Mouse (Mus musculus) ES-E14 (cell line): Measurements from ENCODE around the gene Rbm25. TPM values are rescaled to one million over a fixed set of nuclear protein-coding genes. Genes with fewer than 3 reads are reported as not detected.

ENCODE experiments used
- DNase-seq: peaks from one replicate; pipeline ENCODE4 v3.0.0-alpha.2; 2013; ENCODE audit warnings: low read depth, low spot score
- H3K27ac ChIP-seq: 2 replicates; pipeline ENCODE4 v1.5.1; 2012; ENCODE audit warnings: low read depth, mild to moderate bottlenecking, low read length, moderate library complexity, mixed read lengths; ENCODE audit not compliant: poor library complexity, insufficient read depth, severe bottlenecking
- H3K36me3 ChIP-seq: 2 replicates; pipeline ENCODE4 v1.6.1; 2012; ENCODE audit warnings: mild to moderate bottlenecking, low read length, moderate library complexity, mixed read lengths; ENCODE audit not compliant: control insufficient read depth, poor library complexity, insufficient read depth, severe bottlenecking
- H3K4me1 ChIP-seq, 2 experiments: fragments of 150-350 bp in 1 of 2; sonication (generic) in 1 of 2; 2 replicates each; pipeline ENCODE4 v1.6.1; 2012; ENCODE audit warnings: low read length in 2 of 2, mild to moderate bottlenecking in 1 of 2, mixed read lengths in 1 of 2; ENCODE audit not compliant: control insufficient read depth in 2 of 2, insufficient read depth in 2 of 2, poor library complexity in 1 of 2
- H3K4me3 ChIP-seq, 2 experiments: fragments of 150-350 bp in 1 of 2; sonication (generic) in 1 of 2; 2 replicates each; pipeline ENCODE4 v1.5.1; 2012; ENCODE audit warnings: low read length in 2 of 2, low read depth in 1 of 2, mild to moderate bottlenecking in 1 of 2, mixed read lengths in 1 of 2; ENCODE audit not compliant: insufficient read depth in 1 of 2, poor library complexity in 1 of 2, severe bottlenecking in 1 of 2
- H3K9ac ChIP-seq: 2 replicates; pipeline ENCODE4 v1.6.1; 2012; ENCODE audit warnings: low read depth, mild to moderate bottlenecking, low read length, mixed read lengths; ENCODE audit not compliant: poor library complexity, insufficient read depth, severe bottlenecking
- H3K9me3 ChIP-seq: fragments of 150-350 bp; sonication (generic); 2 replicates; pipeline ENCODE4 v1.6.1; 2012; ENCODE audit warnings: low read depth, mild to moderate bottlenecking, low read length; ENCODE audit not compliant: control insufficient read depth, insufficient read depth
- CHD2 ChIP-seq: IDR thresholded peaks from 2 replicates; pipeline ENCODE4 v1.6.1; 2014; ENCODE audit warnings: mild to moderate bottlenecking, low read depth, low read length, inconsistent platforms
- HCFC1 ChIP-seq: IDR thresholded peaks from 2 replicates; pipeline ENCODE4 v1.6.1; 2012; ENCODE audit warnings: low read length, inconsistent platforms, borderline replicate concordance; ENCODE audit not compliant: insufficient read depth
- MAFK ChIP-seq: IDR thresholded peaks from 2 replicates; pipeline ENCODE4 v1.6.1; 2014; ENCODE audit warnings: mild to moderate bottlenecking, low read depth, low read length, inconsistent platforms; ENCODE audit not compliant: insufficient read depth
- ZC3H11A ChIP-seq: IDR thresholded peaks from 2 replicates; pipeline ENCODE4 v1.6.1; 2012; ENCODE audit warnings: low read depth, mild to moderate bottlenecking, inconsistent platforms, low read length, borderline replicate concordance
- ZNF384 ChIP-seq: IDR thresholded peaks from 2 replicates; pipeline ENCODE4 v1.6.1; 2012; ENCODE audit warnings: low read depth, low read length, inconsistent platforms
- in situ Hi-C, 2 experiments: fragments of 600-800 bp; cut with MboI; formaldehyde crosslinking; loops; one replicate each; pipeline ENCODE4 v1.15.1; 2025; ENCODE audit warnings: low sequenced_read_pairs in 2 of 2, inconsistent platforms in 1 of 2; ENCODE audit not compliant: unreplicated experiment in 2 of 2
- total RNA-seq: library from RNA; depleted of rRNA; stranded (reverse); fragments of 300-350 nt; gene quantifications from 2 replicates; pipeline ENCODE4 v1.2.3, GENCODE M21; 2012

The Rbm25 gene
- total RNA-seq, 1 experiment: 146 TPM

GRCm38 (mm10) chr12:83594454-83595040 lies 36.5 kb upstream of the Rbm25 start:
- Histone ChIP-seq H3K9ac (no peak overlapping the region), H3K9me3 (no peaks in the 10 kb centered on the region), H3K4me3 (no peak overlapping the region), H3K4me1 (peaks cover 6 to 7% of the 10 kb centered on the region in 2 experiments; a peak in 2 of 4 replicates), H3K27ac (no peak overlapping the region), H3K36me3 (peaks cover 18% of the 10 kb centered on the region)
- no peak for TF ChIP-seq HCFC1
- no peak for TF ChIP-seq ZNF384
- TF ChIP-seq CHD2: no peak
- no peak for TF ChIP-seq ZC3H11A
- TF ChIP-seq MAFK: no peak
- in situ Hi-C loops: no loop called here
- no peak for DNase-seq

- in situ Hi-C loops: no loop called here
- DNase-seq: no peak
- TF ChIP-seq HCFC1: no peak
- no peak for TF ChIP-seq CHD2
- TF ChIP-seq ZC3H11A: no peak
- no peak for TF ChIP-seq MAFK
- TF ChIP-seq ZNF384: no peak
- no peaks in the 10 kb centered on the region for H3K9me3 ChIP-seq
- H3K9ac ChIP-seq: peak overlapping the region; percentile 93
- H3K4me1 ChIP-seq: peaks cover 7% of the 10 kb centered on the region in 2 experiments; a peak in 3 of 4 replicates
- peaks cover 16% of the 10 kb centered on the region for H3K36me3 ChIP-seq
- peak overlapping the region; percentile 78 to 98 for H3K4me3 ChIP-seq
- H3K27ac ChIP-seq: peak overlapping the region; percentile 84
Measured at GRCm38 (mm10) chr12:83596191-83596954, 34.7 kb upstream of the Rbm25 start.

GRCm38 (mm10) chr12:83597025-83597501 lies 34.0 kb upstream of the Rbm25 start, which contains the start of gene Zfyve1:
Gene Zfyve1 (minus strand): TSS chr12:83597222.
- DNase-seq: peak; percentile 96
- no peaks in the 10 kb centered on the region for H3K9me3 ChIP-seq
- TF ChIP-seq ZC3H11A (no peak), CHD2 (no peak), ZNF384 (no peak), HCFC1 (peak; percentile 100), MAFK (no peak)
- H3K36me3 ChIP-seq: peaks cover 18% of the 10 kb centered on the region
- in situ Hi-C loops: no loop called here
- H3K4me1 ChIP-seq: peaks cover 6 to 7% of the 10 kb centered on the region in 2 experiments; a peak in 2 of 4 replicates
- peak within 1 kb of the TSS; percentile 84 for H3K27ac ChIP-seq
- H3K4me3 ChIP-seq: peak within 1 kb of the TSS; percentile 78 to 98
- H3K9ac ChIP-seq: peak within 1 kb of the TSS; percentile 93

DNA sequence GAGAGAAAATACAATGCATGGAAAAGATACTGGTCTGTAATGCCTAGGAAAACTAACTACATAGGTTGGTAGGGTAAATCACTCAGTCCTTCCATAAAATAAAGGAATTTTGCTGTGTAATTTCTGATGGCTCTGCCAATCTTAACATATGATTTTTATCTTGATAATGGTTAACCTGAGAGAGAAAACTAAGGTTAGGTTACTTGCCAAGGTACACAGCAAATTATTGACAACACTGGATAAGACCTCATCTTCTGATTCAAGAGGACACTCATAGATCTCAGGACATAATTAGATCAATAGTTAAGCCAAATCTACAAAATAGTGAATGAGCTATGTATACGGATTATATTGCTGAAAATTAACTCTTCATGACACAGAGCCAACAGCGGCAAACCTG lies 33.2 kb upstream of the Rbm25 start:
- Histone ChIP-seq H3K9ac (no peak overlapping the region), H3K4me1 (peaks cover 7% of the 10 kb centered on the region in 2 experiments; a peak in 2 of 4 replicates), H3K36me3 (peaks cover 16% of the 10 kb centered on the region), H3K4me3 (no peak overlapping the region), H3K27ac (no peak overlapping the region), H3K9me3 (no peaks in the 10 kb centered on the region)
- TF ChIP-seq MAFK (no peak), ZNF384 (no peak), HCFC1 (no peak), CHD2 (no peak), ZC3H11A (no peak)
- in situ Hi-C loops: no loop called here
- DNase-seq: no peak
